Mouse (Mus musculus): Measurements from ENCODE around the gene Gad1.

The Gad1 gene

DNA sequence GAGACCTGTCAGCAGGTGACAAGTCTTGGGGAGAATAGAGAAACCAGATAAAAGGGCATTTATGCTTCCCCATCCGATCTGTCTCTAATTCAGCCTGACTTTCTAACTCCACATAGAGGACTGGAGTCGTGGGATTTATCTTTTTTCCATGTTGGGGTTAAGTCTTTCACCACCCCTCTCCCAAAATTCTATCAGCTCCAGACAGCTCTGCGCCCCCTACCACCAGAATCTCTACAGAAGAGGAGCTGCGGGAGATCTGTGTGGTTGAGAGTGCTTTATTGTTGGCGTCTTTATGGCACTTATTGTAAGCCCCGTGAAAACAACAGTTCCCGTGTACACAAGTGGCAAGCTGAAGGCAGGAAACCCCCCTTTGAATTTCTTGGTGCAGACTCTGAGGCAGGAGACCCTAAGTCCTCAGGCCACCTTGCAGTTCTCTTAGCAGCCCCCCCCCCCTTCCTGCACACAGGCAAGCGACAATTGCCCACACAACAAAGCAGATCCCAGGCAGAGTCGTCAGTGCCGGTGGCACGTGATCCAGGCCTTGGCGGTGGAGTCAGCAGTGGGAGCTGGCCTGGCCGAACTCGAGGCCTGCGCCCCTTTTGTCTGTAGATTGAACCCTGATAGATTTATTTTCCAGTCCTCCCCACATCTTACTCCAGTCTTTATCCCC is 11.9 kb downstream of the Gad1 start:
- DNase-seq (ENCODE audit: extremely low spot score): peak; percentile 34

DNA sequence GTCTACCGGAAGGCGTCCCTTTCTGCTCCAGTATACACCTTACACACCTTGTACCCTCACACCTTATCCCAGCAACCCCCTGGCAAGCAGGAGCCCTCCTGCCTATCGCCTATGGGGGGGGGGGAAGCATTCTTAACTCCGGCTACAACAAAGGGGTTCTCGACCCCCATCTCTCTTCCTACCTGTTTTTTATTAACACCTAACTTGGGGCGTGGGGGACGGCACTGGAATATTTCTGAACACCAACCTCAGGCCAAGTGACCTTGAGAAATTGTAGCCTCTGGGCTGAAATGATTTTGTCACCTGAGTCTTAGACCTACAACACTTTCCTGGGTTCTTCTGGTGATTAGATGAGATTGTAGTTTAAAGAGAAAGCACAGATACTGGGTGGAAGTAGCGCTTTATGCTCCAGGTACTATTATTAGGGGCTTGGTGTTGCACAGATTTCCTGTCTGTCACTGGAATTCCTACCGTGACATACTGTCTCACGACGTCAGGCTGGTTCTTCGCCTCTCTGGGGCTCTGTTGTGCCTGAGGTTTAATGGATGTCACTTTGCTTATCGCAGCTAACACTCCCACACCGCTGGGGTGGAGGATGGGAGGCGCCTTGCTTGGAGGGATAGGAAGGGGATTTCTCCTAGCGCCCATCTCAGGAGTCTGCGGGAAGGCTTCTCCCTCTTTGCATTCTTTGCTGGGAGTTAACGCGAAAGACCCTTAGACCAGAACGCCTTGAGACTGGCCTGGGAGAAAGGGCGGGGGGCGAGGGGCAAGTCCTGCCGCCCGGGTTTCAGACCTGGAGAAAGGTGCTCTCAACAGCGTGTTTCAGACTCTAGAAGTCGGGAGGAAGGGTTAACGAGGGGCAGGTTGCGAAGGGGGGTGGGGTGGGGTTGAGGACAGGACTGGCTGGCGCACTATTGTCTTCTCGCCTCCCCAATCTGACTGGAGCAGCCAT is 13.1 kb downstream of the Gad1 start:
- DNase-seq (ENCODE audit: extremely low spot score): peak; percentile 14

DNA sequence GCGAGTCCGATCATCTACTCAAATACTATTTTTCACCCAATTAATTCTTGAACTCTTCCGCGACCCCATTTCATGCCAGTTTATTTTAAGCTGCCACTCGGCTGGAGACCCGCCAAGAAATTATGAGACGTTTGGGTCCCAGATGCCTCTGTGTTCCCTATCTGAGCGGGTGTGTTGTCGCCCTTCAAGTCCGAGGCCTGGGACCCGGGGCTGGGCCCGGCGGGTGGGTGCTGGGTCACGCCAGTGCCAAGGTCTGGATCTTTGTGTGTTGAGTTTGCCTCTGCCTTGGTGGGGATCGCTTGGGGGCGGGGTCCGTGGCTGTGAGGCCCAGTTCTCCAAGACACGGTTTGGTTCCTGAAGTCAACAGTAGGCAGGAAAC is 13.7 kb downstream of the Gad1 start:
- DNase-seq (ENCODE audit: extremely low spot score): peak; percentile 22

DNA sequence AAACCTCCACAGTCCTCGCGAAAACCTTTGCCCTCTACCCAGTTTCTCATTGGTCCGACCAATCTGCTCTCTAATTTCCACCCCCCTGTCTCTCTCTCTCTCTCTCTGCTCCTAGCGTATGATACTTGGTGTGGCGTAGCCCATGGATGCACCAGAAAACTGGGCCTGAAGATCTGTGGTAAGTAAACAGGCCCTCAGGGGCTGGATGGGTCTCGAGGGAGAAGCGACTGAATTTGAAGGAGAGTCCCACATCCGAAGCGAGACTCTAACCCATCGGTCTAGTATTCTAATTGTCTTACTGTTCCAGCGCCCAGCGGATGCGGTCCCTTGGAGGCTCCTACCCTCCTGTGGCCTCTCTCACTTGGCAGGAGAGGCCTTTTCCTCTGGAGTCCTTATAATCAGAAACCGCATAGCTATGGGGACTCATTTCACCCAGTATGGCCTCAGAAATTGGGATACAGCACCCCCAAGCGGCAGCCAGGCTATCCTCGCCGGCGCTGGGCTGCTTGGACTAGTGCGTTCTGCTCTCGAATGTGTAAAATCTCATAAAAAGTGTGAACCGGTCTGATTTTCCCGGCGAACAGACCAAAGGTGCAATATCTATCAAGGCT is 14.3 kb downstream of the Gad1 start:
- peak; percentile 78 for DNase-seq (ENCODE audit: extremely low spot score)

DNA sequence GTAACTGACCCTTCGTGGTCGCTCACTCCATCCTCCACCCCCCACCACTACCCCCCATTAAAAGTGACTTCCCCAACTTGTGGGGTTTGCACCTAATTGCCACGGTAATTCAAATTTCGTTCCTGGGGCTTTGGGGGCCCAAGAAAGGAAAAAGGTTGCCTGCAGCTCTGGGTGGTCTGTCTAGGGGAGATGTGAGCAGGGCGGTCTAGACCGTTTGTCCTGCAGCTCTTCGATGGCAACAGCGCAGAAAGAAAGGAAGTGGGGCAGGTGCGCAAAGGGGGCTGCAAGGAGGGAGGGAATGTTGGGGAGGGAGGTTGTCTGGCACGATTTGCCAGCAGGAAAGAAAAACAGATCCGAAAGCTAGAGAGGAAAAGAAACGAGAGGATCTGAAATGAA is 14.8 kb downstream of the Gad1 start:
- DNase-seq (ENCODE audit: extremely low spot score): peak; percentile 37

DNA sequence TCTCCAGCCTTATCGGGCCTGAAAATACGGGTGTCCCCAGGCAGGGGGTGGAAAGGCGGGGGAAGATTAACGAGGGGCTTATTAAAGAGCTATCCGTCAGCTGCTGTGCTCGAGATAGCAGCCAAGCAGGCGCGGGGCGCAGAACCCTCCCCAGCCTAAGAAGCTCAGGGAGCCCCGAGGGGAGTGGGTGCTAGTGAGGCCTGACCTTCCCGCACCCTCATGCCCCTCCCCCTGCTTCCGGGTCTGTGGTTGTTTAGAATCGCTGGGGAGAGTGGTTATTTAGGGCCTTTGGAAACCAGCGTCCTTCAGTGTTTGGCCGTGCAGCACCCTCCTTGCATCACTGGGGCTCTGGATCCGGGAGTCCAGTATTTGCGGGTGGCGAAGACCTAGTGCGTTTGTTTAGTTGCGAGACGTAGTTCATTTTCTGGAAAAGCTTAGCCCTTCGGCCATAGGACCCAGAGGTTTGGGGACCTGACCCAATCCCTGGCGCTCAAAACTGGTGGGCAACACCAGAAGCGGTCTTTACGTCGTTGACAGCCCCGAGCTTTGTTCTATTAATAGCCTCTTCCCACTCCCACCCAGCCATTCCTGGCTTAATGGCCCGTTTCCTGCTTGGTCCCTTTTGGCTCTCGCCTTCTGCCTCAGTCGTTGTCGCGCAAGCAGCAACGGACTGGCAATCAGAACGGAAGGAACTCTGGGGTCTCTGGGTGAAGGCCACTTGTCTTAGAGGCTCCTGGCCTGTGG is 15.5 kb downstream of the Gad1 start:
- peak; percentile 55 for DNase-seq (ENCODE audit: extremely low spot score)

DNA sequence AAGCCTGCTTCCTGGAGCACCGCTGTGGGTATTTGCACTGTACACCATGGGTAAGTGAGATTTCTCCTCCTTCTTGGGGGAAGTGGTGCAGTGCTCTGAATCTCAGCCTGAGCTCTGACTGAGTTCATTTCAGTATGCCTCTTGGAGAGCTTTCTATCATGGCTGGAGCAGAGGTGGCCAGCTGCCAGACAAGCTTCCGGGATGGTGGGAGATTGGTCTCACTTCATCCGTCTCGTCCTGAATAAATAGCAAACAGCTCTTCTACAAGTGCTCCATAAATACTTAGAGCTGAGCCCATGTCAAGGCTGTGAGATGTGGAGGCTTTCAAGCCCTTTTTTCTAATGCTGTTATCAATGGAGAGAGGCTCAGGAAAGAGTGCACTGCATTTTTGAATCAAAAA is 18.8 kb downstream of the Gad1 start:
- no peak for DNase-seq (ENCODE audit: extremely low spot score)

DNA sequence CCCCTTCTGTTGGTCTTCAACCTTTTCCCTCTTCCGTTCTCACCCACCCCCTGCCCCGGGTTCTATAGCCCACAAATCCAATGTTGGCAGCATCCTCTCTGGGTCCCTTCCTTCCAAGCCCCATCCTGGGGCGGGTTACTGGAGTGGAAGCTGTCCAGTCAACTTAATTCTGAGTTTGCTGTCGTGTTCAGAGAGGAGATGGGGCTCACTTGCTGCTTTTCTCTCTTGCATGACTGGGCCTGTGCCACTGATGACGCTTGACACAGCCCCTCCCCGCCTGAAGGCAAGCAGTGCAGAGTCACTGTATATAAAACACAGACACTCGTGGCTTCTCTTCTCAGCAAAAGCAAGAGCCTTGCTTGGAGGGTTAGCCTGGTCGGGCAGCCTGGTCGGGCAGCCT is 19.4 kb downstream of the Gad1 start:
- no peak for DNase-seq (ENCODE audit: extremely low spot score)

DNA sequence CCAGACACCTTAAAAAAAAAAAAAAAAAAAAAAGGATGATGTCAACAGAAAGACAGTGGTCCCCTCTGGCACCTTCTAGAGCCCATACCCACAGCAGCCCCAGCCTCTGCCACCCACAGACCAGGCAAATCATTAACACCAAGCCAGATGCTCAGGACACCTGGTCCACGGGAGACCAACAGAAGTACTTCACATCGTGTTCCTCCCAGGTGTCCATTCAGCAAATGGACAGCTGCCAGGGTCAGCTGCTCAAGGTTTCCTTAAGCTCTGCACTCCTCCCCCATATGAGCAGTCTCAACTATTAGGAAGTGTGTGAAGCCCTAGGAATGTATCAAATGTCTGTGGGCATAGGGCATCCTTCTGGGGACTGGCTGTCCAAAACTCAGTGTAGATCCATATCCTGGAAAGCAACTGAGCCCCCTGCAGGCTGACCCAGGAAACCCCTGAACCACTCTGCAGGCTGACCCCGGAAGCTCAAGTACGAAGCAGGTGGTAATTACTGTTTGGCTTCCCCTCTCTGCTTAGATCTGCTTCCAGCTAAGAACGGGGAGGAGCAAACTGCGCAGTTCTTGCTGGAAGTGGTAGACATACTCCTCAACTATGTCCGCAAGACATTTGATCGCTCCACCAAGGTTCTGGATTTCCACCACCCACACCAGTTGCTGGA is 20.8 kb downstream of the Gad1 start:
- no peak for DNase-seq (ENCODE audit: extremely low spot score)

DNA sequence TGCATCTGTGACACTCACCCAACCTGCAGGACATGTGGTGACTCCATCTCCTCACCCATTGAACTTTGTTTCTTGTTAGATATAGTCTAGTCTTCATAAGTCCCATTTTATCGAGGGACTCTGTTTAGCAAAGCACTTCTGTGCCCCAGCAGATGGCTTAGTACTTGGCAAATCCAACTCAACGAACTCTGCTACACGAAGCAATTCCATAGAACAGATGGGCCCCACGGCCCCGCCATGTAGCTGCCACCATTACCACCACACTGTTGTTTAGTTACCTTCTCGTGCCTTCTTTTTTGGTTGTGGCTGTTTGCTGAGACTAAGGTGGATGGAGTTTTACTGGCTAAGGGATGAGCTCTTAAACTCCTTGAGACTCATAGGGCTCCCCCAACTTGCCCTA is 35.3 kb downstream of the Gad1 start:
- no peak for DNase-seq (ENCODE audit: extremely low spot score)

DNA sequence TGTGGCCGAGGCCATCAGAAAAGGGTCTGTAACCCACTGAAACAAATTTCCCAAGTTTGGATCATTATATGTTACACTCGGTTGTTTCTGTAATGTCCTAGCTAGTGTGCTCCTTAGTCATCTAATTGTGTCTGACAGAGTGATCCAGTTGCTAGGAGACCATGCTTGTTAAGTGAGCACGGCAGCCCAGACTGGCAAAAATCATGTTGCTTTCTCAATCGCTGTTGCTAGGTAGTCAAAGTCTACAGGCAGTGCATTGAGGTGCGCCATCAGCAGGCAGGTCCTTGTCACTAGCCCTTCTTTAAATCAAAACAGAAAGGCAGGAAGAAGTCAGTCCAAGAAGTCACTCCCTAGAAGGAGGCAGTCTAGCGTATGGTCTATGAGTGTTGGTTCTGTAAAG is 39.6 kb downstream of the Gad1 start:
- DNase-seq (ENCODE audit: extremely low spot score): no peak

DNA sequence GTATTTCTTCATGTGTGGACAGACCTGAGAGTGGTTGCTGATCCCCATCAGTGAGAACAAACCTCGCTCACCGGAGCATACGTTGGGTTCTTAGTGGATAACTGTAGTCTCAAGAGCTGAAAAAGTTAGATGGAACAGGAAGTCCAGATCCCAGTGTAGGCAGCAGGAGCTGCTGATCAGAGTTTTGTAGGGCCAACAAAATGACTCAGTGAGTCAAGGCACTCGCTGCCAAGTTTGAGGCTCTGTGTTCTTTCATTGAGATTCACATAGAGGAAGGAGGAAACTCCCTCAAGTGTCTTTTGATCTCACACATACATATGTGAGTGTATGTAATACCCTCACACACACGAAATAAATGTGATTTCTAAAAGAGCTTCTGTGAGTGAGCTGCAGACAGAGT is 40.8 kb downstream of the Gad1 start:
- no peak for DNase-seq (ENCODE audit: extremely low spot score)

DNA sequence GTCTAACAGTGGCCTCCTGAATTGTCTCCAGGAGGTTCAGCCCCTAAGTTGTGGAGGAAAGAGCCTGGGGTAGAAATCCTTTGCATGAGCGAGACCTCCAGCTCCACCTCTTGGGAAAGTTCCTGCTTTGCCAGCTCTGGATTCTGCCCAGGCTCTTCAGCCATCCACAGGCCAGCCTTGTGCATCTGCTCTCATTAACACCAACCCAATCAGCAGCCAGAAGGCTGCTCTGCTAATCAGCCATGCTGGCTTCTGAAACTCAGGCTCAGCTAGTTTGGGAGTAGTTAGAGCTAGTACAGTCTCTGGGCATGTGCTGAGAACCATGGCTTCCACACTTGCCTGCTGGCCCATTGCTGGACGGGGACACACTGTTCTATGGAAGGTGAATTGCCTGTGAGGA is 43.0 kb downstream of the Gad1 start:
- DNase-seq (ENCODE audit: extremely low spot score): no peak

DNA sequence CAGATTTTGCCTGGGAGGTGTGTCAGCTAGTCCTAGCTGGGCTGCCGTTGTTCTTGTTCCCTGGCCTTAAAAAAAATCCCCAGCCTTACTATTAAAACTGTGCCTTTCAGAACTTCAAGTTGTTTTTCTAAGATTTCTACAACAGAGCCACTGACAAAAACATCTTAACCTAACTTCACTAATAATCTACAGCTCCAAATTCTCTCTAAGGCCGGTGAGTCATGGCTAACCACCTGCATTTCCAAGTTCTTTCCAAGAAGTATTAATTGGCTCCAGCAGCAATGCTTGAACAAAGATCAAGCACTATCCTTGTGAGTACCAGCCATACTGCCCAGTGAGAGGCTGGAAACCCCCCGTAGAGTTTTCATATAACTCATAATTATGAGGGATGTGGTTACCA is 56.9 kb downstream of the Gad1 start:
- DNase-seq (ENCODE audit: extremely low spot score): no peak

DNA sequence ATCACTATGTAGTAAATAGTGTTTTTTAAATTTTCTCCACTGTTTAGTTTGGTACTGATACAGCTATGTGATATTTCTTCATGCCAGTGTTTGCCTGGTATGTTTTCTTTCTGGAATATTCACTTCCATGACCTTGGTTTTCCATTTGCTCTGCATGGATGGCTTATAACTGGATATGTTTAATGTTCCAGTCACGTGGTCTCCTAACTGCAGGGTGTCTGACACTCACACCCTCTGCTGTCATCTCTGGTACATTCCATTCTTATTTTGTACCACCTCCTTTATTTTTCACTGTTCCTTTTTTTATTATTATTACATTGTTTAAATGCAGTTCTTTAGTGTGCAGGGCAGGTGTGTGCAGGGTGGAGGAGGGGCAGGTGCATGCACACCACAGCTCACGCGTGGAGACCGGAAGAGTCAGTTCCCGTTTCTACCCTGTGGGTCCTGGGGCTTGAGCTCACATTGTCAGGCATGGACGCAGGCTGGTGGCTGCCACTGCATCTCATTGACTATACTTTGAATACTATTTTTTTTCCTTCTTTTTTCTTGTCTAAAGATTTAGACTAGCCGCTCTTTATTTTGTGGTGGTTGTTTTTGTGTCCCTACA is 62.0 kb downstream of the Gad1 start:
- DNase-seq (ENCODE audit: extremely low spot score): no peak

DNA sequence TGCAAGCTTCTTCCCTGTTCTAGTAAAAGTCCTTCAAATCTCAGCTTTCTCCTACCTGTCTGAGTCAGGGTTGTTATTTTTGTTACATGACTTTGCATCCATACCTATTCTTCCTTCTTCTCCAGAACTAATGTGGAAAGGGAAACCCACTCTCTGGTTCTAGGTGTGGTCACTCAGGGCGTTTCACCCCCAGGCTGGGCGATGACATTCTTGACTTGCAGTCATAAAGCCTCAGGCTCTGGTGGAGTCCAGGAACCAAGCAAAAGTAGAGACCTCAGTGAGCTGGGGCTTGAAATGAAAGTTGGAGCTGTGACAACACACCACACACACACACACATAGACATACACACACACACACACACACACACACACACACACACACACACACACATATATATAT is 63.2 kb downstream of the Gad1 start:
- DNase-seq (ENCODE audit: extremely low spot score): no peak

DNA sequence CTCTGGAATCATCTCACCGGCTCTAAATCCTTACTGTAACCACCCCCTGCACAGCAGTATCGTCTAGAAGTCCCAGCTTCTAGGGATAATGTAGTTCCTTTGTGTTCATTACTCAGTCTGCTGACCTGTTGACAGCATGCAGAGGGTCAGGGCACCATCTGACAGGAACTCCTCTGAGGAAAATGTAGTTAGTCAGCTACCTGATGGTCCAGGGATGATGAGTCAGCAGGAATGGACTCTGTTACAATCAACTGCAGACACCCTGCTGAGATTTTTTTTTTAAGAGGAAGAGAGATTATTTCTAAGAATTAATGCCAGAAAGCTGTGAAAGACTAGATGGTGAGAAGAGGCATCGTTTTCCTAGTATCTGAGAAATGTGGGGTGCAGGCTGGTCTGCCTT is 63.7 kb downstream of the Gad1 start:
- no peak for DNase-seq (ENCODE audit: extremely low spot score)

DNA sequence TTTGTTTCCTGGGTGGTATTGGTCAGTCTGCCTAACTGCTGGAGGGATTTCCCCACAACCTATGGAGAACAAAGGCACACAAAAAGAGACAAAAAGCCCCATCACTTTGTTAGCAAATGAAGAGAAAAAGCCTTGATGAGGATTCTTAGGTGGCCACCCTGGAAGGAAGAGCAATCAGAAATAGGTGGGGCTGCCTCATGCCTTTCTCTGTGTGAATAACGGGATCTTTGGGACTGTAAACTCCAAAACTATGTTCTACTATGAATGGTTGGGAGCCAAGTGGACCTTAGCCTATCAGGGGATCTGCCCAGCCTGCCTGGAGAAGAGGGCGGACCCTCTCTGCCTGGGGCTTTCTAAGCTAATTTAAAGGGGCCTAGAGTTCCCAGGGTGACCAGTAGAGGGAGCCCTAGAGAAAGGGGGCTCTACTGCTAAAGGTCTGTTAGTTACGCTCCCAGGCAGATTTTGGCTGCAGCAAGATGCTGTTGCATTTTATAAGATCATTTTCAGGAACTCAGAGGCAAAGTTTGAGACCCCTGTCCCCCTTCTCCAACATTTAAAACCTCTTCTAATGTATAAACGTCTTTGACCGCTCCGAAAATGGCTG is 66.5 kb downstream of the Gad1 start:
- DNase-seq (ENCODE audit: extremely low spot score): no peak

DNA sequence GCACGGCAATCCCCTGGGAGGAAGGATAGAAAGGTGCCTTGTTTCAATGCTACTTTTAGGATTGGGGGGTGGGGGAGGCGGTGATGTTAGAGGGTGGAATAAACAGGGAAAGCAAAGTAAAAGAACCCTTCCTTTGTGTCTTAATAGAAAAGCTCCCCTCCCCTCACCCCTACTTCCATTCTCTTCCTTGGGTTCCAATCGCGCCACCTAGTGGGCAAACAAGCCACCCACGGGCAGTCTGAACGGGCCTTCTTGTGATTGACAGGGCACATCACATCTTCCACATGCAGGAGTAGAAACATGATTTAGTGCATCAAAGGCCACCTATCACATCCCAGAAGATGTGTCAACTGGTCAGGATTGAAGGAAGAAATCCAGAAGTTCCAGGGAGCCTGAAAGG is 67.4 kb downstream of the Gad1 start:
- DNase-seq (ENCODE audit: extremely low spot score): peak; percentile 64

DNA sequence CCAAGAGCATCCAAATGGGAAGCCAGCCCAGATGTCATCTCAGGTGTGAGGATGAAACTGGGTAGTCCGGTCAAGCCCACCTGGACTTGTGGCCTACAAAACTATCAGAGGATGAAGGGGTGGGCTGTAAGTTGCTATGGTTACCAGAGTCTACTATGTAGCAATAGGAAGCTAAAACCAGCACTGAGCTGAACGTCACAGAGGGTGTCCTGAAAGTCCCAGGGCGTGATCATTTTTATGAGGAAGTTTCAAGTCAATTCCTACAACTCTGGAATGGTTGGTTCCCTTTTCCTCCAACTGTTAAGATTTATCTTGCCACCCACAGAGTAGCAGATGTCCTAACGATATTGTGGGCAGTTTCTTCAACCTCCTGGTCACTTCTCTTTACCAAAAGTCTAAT is 69.4 kb downstream of the Gad1 start:
- no peak for DNase-seq (ENCODE audit: extremely low spot score)

DNA sequence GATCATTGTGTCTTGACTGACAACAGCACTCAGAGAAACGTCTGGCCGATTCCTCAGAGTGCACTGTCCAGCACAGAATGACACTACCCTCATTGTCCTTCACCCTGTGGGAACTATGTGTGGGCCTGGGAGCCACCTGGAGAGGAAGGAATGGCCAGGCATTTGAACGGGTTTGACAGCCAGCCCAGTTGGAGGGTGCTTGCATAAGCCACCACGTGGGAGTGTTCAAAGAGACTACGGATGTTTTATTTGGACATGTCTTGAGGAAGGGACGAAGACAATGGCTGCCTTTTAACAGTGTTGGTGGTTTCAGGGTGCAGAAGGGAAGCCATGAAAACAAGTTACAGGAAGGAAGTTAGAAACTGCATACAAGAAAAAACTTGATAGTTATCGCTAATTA is 72.9 kb downstream of the Gad1 start:
- DNase-seq (ENCODE audit: extremely low spot score): no peak

Measured in embryo, embryonic 9.5 days (tissue).